Mouse (Mus musculus) cerebellum, adult 9-11 months (tissue): ENCODE data around the gene Atg4d.
"Not testable (repeated sequence)": the region's sequence is repeated elsewhere in the genome, so short reads cannot be mapped to it uniquely, and the experiment has no call there.

ENCODE experiments used
- DNase-seq: peaks from one replicate; pipeline ENCODE4 v3.0.0; 2022

Gene Atg4d

GRCm38 (mm10) chr9:21275013-21275710 is 10.1 kb downstream of the Atg4d start:
- no peak for DNase-seq

DNA sequence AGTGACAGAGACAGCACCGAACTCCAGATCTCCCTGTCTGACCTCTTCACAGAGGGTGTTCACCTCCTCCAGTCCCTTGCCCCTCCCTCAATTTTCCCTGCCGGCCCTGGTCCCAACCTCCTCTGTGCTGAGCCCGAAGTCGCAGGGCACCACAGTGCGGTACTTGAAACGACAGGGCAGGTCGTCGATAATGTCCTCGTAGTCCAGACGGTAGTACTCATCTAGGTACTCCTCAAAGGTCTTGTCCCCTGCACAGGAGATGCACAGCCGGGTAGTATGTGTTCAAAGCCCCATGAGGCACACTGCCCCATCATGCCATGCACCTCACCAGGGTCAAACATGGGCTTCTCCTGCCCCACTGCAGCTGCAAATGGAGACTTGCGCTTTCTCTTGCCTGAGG is 10.6 kb downstream of the Atg4d start:
- DNase-seq = no peak

DNA sequence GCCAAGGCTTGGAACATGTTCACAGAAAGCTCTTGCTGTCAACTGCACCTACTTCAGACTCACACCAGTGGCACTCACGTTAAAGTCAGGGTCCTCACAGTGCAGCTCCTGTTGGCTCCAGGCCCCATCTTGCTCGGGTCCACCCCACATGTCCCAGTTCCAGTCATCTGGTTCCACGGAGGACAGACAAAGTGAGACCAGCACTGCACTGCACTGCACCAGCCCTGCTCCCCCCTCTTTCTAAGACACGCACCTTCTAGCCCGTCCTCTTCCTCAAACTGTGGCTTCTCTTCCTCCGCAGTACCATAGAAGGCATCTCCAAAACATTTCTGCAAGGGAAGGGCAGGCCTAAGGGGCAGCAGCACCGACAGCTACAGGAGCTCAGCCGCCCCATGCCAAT is 11.2 kb downstream of the Atg4d start:
- DNase-seq = no peak

- DNase-seq = no peak
These were observed 12.7 kb downstream of the Atg4d start for GRCm38 (mm10) chr9:21277776-21278175.

GRCm38 (mm10) chr9:21283591-21283990 is 18.5 kb downstream of the Atg4d start:
- no peak for DNase-seq

GRCm38 (mm10) chr9:21283994-21284393 is 18.9 kb downstream of the Atg4d start:
- no peak for DNase-seq

- no peak for DNase-seq
These were observed 21.7 kb downstream of the Atg4d start for GRCm38 (mm10) chr9:21286753-21287152.

GRCm38 (mm10) chr9:21287571-21288402 is 22.7 kb downstream of the Atg4d start, which contains the start of gene Kri1:
Gene Kri1, minus strand, starts transcription at chr9:21287969.
- peak; percentile 98 for DNase-seq

GRCm38 (mm10) chr9:21288404-21289336 is 23.6 kb downstream of the Atg4d start:
- peak; percentile 70 for DNase-seq

- no peak for DNase-seq
These were observed 24.2 kb downstream of the Atg4d start for GRCm38 (mm10) chr9:21289337-21289671.

GRCm38 (mm10) chr9:21290589-21290988 is 25.5 kb downstream of the Atg4d start:
- peak; percentile 83 for DNase-seq

DNA sequence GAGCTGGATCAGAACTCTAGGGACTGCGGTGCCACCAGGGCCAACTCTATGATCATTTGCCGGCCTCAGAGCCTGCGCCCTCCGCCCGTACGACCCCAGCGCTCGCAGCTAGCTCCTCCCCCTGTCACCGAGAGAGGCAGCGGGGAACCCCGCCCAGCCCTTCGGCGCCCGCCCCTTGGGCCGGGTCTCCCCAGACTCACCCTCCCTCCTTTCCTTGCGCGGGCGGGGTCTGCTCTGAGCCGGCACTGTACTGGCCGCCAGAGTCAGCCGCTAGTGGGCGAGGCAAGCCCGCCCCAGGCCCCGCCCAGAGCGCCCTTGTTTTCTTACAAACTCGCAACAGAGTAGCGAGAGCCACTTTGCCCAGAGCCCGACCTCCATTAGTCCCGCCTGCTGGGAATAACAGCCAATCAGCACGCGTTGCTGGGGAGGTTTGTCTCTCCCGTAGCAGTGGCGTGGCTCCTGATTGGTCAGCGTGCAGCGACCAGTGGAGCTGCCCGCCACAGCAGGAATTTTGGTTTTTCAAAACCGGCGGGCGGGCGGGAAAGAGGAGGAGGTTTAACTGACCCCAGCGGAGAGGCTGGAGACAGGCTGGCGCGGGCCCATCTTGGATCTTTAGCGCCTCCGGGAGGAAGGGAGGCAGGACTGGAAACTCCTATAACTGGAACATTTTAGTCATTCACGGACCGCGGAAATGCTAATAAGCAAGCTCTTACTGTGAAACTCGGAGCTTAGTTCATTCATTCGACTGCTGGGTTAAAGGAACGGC is 26.1 kb downstream of the Atg4d start, which contains the start of gene Cdkn2d:
TSS of gene Cdkn2d (minus strand) at position 386 of the 766 bp plus-strand sequence.
- DNase-seq = peak; percentile 100

DNA sequence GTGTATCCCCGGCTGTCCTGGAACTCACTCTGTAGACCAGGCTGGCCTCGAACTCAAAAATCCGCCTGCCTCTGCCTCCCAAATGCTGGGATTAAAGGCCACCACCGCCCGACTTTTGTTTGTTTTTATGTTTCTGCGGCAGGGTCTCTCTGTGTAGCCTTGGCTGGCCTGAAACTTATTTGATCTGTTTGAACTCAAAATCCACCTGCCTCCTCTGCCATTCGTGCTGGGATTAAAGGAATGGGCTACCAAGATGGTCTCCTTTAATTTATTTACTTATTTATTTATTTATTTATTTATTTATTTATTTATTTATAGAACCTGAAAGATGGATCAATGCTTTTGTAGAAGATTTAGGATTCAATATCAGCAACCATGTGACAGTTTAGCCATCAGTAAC is 26.8 kb downstream of the Atg4d start:
- DNase-seq = not testable (repeated sequence)

DNA sequence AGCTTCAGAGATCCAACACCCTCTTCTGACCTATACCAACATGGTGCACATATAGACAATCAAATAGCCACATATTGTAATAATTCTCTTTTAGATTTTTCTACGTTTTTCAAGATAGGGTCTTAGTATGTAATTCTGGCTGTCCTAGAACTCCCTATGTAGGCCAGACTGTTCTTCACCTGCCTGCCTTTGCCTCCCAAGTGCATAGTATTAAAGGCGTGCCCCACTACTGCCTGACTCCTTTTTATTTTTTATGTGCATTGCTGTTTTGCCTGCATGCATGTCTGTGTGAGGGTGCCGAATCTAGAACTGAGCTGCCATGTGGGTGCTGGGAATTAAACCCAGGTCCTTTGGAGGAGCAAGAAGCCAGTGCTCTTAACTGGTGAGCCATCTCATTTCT is 27.2 kb downstream of the Atg4d start:
- no peak for DNase-seq

GRCm38 (mm10) chr9:21299014-21299413 is 33.9 kb downstream of the Atg4d start:
- no peak for DNase-seq

DNA sequence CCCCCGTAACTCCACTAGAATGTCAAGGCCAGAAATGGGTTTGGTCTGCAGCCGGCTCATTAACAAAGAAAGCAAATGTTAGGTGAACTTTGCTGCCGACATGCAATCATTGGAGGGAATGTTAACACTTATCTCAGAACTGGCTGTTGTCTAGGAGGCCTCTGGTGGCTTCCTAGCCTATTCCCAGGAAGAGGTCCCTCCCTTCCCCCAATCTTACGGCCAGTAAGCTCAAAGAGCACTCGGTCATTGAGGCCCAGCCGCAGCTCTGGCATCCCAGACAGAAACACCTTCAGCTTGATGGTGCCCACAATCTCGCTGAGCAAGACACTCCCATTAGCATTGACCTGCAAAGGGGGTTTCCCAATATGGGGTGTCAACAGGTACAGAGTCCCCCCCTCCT is 40.0 kb downstream of the Atg4d start:
- DNase-seq = no peak

DNA sequence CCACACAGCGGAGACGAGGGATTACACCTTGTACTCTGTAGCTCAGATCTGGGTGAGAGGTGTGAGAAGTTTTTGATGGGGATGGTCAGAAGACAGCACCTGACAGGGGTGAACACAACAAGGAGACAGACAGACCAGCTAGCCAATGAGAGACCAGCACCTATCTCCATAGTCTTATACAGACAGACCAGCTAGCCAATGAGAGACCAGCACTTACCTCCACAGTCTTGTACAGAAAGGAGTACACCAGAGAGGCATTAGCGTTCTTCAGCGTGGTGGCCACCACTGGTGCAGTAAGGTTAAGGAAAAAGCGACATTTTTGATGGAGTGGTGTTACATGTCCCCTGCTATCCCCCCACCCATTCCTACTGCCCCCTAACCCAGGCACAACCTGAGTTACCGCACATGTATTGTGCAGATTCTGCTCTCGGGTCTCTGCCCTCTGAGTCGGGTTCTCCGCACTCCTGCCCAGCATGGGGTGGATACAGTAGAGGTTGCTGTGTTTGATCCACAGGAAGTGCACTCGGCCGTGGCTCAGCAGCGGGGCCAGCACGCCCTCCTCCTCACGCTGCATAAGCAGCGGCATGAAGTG is 44.2 kb downstream of the Atg4d start:
- no peak for DNase-seq

DNA sequence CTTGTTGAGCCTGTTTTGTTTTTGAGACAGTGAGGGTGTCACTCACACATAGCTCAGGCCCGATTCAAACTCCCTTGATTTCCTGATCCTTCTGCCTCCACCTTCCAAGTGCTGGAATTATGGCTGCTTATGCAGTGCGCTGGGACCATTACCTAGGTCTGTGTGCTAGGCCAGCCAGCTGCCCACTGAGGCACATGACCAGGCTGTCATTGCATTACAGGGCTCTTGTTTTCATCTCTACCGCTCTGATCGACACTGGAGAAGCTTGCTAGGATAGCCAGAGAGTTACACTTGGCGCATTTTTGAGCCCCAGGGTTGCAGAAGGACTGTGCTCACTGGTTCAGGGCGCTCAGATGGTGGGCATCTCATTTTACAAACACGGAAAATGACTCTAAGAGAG is 46.6 kb downstream of the Atg4d start:
- no peak for DNase-seq

GRCm38 (mm10) chr9:21312134-21312533 is 47.0 kb downstream of the Atg4d start, which contains the start of gene Ap1m2:
Gene Ap1m2, minus strand, starts transcription at chr9:21312337.
- DNase-seq = no peak

- DNase-seq = peak; percentile 85
These were observed 48.3 kb downstream of the Atg4d start for GRCm38 (mm10) chr9:21313394-21313793.

GRCm38 (mm10) chr9:21314367-21315140 is 49.5 kb downstream of the Atg4d start:
- DNase-seq = no peak
